Mouse (Mus musculus): ENCODE results near the gene Stk11ip. TPM values are rescaled to one million over a fixed set of nuclear protein-coding genes. Genes with fewer than 3 reads are reported as not detected.

Stk11ip gene
- total RNA-seq, 2 experiments from 2014 or later, result 22.8 to 24.2 TPM

DNA sequence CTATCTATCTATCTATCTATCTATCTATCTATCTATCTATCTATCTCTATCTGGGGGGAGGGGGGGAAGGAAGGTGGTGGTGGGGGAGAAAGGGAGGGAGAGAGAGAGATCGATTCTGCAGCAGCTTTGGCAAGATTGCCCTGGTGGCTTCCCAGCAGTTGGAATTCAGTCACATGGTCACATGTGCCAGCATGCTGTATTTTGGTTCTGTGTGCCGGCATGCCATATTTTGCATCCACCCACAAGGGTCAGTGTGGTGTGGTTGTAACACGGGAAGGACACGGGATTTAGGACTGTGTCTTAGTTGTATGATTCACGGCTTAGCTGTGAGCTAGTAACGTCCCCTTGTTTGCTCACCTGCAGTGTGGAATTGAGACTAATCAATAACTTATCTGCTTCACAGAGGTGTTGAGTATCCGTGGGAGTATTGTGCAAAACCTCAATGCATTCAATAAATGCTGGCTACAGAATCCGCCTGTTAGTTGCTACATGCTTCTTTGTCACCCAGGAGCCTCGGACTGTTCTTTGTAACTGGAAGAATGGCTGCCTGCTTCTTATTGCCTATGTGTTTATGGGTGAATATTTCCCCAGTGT is 17.4 kb downstream of the Stk11ip start:
- DNase-seq (ENCODE audit: low spot score in 2 of 2), result no peak

DNA sequence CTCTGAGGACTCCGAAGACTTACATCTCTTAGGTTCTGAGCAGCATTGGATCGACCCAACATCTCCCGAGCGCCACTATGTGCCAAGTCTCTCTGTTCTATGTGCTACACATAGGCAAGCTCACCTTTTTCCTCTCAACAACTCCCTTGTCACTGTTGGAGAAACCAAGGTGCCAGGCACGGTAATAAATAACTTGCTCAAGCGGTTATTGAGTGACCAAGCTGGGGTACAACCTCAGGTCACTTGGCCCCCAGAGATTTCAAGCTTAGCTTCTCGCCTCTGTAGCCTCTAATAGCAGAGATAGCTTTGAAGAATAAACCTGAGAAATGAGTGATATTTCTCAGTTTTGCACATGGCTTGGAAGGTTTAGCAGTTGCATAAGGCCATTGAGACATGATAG is 20.2 kb downstream of the Stk11ip start:
- no peak for DNase-seq (ENCODE audit: low spot score in 2 of 2)

DNA sequence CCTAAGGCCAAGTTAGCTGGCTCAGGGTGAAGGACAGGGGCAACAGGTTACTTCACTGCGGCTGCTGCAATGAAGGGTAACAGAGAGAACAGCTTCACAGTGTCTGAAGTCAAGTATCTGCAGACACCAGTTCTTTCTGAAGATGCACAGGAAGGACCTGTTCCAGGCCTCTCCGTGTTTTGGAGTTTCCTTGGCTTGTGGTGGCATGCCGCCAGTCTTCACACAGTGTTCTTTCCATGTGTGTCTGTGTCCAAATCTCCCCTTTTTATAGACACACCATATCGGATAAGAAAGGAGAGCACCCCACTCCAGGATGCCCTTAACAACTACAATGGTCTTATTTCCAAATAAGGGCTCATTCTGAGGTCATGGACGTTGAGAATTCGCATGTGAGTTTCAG is 23.0 kb downstream of the Stk11ip start:
- DNase-seq (ENCODE audit: low spot score in 2 of 2), result no peak

DNA sequence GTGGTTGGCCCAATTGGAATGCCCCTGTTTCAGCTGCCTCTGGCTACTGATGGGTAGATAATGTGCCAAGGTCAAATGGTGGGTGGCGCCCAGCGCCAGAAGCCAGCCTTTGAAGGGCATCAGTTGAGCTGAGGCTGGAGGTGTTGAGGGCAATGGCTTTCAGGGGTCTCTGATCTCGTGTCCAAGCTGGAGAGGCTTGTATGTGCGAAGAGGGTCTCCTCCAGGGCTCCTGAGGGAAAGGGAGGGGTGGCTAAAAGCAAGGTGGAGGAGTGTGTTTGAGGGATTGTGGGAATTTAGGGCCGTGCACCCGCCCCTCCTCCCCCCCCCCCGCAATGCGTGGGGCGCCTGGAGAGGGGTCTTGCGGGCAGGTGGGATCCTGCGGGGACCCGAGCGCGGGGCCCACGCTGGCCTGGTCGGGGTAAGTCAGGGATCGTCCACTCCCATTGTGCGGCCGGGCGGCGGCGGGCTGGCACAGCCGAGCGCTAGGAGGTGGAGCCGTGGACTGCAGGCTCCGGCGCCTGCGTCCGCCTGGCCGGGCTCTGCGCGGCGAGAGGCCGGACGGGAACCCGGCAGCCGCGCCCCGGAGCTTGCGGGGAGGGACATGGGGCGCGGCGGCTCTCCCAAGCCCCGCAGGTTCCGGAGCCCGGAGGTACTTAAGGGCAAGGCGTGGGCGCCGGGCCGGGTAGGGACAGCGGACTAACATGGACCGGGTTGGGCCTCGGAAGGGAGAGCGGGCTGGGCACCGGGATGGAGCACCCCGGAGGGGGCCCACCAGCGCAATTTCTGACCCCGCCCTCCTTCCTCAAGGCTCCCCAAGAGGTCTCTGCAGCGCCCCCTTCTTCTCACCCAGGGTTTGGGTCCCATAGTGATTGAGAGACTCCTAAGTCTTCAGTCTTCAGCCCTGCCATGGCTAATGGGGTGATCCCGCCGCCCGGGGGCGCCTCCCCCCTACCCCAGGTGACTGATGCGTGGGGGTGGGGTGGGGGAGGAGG is 24.9 kb downstream of the Stk11ip start, which contains the start of gene Slc4a3:
Gene Slc4a3, plus strand, starts transcription at position 302 of the 992 bp plus-strand sequence.
- peak in 1 of 2 experiments; percentile 53 for DNase-seq (ENCODE audit: low spot score in 2 of 2)

DNA sequence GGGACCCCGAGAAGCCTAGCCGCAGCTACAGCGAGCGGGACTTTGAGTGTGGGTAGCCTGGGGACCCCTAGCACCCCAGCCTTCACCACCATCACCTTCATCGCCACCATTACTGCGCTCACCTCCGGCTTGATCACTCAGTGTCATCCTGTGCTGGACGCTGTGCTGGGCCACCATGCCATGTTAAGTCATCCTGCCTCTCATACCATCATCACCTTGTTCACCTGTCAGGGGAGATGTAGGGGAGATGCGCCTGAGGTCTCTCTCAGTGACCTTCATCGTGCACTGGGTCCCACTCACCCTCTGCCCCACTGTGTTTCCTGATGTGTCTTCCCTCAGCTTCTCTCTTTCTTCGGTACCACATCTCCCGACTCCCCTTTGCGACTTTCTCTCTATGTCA is 26.0 kb downstream of the Stk11ip start:
- DNase-seq (ENCODE audit: low spot score in 2 of 2), result no peak

DNA sequence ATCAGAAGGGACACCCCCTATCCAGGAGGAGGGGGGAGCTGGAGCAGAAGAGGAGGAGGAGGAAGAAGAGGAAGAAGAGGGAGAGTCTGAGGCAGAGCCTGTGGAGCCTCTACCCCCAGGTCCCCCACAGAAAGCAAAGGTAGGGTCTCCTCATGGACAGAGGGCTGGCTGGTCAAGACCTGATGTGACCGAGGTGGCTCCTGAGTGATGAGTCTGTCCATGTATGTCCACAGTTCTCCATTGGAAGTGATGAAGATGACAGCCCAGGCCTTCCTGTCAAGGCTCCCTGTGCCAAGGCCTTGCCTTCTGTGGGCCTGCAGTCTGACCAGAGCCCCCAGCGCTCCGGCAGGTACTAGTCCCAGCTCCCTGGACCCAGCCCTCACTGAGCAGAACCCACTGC is 26.8 kb downstream of the Stk11ip start:
- no peak for DNase-seq (ENCODE audit: low spot score in 2 of 2)

DNA sequence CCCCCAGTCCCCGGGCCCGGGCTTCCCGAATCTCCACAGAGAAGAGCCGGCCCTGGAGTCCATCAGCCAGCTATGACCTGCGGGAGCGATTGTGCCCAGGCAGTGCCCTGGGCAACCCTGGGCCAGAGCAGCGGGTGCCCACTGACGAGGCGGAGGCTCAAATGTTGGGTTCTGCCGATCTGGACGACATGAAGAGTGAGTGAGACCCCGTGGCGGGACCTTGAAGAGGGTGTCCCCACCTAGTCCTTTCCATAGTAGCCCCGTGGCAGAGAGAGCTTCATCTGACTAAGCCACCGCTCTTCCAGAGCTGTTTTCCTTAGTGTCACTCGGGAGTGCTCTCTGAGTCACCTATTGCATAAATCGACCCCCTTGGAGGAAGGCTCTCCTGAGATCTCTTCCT is 27.5 kb downstream of the Stk11ip start:
- DNase-seq (ENCODE audit: low spot score in 2 of 2), result no peak

DNA sequence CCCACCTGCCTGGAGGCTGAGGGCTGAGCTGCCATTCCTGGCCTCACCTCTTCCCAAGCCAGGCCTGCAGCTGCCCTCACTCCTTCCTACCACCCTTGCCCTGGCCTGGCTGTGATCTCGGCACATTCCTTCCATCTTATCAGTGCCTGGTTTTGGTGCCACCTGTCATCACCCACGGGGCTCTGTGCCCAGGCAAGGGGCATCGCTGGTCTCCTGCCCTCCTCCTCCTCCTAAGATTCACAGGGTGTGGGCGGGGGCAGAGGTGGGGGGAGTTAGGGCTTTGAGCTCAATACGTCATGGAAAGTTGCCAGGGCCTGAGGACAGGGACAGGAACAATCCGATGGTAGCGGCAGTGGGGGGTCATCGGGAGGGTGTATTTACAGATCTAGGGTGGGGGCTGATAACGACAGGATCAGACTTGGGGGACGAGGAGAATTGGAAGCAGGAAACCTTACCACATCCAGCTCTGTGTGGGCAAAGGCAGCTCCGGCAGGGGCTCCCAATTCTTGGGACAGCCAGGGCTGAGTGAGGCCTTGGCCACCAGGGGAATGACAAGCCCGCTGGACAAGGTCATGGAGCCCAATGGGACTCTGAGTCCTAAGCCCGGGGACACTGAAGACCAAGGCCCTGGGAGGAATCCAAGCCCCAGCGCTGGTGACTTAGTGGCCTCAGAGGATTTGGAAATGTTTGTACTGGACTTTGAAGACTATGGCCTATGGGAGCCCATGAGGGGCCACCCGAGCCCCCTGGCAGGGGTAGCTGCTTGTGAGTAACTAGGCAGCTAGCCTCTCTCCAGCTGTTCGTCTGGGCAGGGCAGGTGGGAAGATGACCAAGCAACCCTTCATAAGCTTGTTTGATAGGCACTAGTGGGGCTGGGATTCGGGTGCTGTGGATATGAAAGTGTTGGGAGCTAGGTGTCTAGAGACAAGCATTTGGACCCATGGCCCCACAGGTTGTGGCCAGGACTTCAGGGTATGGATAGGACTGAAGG is 28.3 kb downstream of the Stk11ip start:
- no peak for DNase-seq (ENCODE audit: low spot score in 2 of 2)

DNA sequence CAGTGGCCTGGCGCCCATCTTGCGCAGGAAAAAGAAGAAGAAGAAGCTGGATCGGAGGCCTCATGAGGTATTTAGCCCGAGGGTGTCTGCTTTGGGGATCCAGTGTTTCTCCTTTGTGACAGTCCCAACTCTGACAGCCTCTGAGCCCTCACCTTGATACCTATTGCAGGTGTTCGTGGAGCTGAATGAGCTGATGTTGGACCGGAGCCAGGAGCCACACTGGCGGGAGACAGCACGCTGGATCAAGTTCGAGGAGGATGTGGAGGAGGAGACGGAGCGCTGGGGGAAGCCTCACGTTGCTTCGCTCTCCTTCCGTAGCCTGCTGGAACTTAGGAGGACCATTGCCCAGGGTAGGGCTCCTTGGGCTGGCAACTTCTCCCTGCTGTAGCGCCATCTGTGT is 29.3 kb downstream of the Stk11ip start:
- no peak for DNase-seq (ENCODE audit: low spot score in 2 of 2)

DNA sequence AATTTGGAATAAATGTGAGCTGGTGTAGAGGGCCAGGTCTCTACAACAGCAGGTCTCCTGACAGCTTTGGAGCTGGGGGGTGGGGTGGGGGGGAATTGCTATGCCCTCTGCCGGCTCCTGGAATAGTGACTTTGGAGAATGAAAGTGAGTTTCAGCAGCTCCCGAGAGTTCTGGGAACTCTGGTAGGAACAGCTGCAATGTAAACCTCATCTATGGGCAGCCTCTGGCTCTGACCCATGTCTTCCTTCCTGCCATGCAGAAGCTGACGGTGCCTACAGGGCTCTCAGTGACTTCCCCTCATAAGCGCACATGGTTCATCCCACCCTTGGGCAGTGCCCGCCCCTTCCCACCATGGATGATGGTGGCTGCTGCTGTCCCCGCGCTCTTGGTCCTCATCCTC is 34.4 kb downstream of the Stk11ip start:
- DNase-seq (ENCODE audit: low spot score in 2 of 2), result no peak

DNA sequence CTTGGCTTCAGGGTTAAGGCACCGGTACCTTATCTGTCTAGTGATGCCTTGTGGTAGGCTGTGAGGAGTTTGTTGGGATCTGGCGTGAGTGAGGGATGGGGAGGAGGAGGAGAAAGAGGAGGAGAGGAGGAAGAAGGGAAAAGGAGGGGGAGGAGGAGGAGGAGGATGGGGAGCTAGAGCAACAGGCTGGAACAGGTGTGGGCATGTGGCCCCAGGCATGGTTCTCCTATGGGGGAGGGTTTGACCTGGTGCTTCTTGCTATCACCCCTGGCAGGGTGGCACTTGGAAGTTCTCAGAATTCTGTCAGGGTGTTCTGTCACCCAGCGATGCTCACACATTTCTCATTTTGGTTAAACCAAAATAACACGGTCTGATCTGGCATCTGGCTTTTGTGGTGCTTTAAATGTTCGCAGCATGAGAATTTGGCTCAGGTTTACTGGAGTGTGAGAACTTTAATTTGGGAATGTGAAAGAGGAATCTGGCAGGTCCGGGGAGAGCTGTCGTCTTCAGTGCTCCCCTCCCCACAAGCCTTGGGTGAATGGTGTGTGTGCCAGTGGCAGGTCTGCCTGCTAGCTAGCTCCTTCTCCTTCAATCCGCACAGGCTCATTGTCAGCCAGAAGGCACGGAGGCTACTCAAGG is 34.9 kb downstream of the Stk11ip start:
- DNase-seq (ENCODE audit: low spot score in 2 of 2), result peak in 1 of 2 experiments; percentile 62

DNA sequence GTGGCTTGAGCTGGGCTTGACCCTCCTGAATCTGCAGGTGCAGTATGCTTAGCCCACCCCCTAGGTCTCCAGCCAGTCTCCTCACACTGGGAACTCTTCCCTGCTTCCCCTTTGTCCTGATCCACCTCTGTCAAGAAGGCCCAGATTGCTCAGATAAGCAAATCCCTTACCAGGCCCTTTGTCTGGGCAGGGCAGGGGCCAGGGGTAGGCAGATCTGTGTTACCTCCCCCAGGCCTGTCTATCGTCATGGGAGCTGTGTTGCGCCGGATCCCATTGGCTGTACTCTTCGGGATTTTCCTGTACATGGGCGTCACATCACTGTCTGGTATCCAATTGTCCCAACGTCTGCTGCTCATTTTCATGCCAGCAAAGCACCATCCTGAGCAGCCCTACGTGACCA is 35.7 kb downstream of the Stk11ip start:
- DNase-seq (ENCODE audit: low spot score in 2 of 2), result no peak

DNA sequence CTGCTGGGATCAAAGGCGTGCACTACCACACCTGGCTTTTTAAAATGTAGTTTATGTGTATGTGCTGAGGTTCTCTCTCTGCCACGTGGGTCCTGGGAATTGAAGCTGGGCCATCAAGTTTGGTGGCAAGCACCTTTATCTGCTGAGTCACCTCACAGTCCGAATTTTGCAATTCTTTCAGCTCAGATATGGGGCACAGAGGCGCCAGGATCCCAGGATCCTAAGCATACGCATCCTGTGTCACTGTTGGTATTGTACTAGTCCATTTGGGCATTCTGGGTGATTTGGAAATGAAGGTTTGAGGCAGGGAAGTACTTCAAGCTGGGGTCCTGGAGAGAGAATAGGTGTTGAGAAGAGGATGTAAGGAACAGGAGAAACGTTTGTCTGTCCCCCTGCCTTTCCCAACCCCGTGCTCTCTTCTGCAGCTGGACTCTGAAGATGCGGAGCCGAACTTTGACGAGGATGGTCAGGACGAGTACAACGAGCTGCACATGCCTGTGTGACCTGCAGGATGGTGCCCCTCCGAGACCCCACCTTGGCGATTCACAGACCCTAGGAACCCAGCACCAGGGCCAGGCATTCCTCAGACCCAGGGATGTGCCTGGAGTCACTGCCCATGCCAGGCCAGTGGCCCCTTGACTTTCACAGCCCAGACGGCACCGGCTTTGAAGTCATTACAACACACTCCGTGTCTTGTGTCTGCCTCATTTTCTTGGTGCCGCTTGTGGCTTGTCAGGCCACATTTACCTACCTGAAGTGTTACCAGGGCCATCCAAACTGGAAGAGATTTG is 37.3 kb downstream of the Stk11ip start:
- DNase-seq (ENCODE audit: low spot score in 2 of 2), result no peak

DNA sequence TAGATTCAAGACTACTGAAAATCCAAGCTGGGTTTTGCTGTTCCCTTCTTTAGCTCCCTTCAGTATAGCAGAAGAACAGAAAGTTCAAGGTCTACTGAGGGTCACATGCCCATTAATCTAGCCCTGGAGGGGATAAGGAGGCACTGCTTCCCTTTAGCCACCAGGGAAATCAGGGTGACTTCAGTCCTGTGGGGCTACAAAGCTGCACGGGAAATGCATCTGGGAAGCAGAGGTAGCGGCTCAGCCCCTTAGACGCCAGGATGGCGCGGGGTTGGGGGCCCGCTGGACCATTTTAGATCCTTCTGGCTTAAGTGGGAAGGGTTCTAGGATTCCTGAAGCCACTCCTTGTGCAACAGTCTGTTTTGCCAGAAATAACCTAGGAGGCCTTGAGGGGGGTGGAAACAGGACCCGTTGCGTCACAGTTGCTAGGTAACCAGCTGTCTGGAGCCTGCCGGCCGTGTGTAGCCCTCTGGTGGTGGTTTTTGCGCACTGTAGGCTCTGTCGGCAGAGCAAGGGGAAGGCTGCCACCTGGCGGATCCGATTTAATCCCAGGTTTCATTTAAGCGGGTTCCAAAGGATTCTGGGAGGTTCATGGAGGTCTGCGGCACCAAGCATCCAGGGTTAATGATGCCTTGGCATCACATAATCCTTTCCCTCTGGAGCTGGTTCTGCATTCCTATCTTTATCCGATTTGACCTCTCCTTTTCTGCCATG is 38.0 kb downstream of the Stk11ip start:
- peak; percentile 92 to 99 for DNase-seq (ENCODE audit: low spot score in 2 of 2)

DNA sequence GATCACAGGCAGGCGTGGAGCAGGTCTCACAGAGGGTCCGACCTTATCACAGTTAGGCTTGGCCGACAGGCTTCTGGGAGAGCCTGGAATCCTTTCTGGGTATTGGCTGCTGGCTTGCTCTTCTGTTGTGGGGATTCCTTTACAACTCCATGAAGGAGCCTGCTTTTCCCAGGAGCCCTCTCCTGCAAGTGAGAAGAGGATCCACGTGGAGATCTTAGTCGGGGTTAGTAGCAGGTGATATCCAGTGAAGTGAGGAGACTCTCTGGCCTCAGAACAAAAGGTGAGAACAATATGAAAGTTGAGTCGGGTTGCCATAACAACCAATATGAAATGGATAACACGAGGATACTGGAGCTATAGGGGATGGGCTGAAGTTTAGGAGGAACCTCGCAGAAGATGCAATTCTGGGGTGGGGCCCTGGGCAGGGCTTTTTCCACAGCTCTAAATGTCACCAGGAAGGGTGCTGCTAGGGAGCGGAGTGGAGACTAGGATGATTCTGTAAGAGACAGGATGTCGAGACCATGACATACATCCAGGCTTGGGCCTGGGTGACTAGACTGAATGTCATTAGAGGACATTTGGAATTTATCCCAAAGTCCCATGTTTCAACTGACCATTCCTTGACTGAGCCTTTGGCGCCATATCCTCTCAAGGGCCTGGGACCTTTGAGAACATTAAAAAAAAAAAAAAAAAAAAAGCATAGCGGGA is 39.0 kb downstream of the Stk11ip start:
- DNase-seq (ENCODE audit: low spot score in 2 of 2), result no peak

DNA sequence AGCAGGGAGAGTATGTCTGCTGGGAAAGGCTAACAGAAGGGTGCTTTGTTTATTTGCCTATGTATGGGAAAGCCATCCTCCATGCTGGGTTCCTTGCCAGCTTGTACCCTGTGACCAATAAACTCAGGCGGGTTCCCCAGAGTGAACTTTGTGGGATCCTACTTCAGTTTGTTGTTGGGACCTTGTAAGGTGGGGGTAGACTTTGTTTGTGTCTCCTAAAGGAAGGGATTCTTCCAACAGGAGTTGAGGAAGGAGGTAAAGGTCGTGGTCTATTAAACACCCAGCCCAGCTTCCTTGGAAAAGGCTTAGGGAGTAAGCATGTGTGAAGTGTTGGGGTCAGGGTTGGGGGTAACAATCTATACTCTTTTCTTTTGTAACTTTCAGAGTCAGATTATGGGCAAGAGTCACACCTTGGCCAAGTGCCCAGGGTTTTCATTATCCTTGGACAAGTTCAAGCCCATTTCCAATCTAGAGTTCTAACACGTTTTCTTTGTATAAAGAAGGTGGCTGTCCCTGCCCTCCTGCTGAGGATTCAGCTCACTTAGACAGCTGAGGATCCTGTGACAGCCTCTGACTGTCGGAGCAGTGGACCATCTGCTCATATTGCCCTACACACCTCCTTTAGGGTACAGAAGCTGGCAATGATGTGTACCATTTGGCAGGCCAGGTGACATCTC is 40.0 kb downstream of the Stk11ip start:
- DNase-seq (ENCODE audit: low spot score in 2 of 2), result no peak

DNA sequence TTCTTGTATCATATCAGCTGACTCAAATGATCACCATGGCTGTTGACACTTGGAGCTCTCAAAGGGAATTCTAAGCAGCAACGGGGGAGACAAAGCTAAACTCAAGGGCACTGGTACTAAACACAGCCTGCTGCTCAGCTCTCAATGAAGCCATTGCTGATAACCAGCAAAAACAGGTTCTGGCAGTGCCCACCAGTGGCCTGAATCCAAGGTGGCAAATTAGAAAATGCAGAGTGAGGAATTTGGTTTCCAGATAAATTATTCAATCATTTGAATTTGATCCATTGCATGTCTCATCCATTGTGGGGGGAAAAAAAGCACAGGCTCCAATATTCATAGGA is 40.5 kb downstream of the Stk11ip start:
- peak in 1 of 2 experiments; percentile 55 for DNase-seq (ENCODE audit: low spot score in 2 of 2)

DNA sequence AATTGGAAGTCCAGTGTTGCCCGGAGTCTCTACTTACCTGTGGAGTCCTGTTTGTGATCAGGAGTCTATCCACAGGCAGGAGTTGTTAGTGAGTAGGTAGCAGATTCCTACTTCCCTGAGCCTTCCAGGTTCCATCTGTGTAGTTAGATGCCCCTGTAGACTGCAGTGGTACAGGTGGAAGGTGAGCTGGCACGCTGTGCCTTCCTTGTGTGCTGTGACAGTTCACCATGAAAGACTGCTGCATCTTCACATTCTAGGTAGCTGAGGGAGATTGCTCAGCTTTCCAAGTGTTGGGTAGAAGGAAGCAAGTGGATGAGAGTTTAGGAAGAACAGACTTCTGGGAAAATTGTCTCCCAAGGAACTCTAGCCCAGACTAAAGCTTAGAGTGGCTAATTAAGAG is 42.8 kb downstream of the Stk11ip start:
- no peak for DNase-seq (ENCODE audit: low spot score in 2 of 2)

Data from layer of hippocampus, adult 18-20 months (tissue).